Mouse (Mus musculus): ENCODE measurements around the gene Hs2st1. TPM values are rescaled to one million over a fixed set of nuclear protein-coding genes. Genes with fewer than 3 reads are reported as not detected.

Gene Hs2st1
- polyA plus RNA-seq, 1 experiment from 2014 or later, result 6.1 TPM

GRCm38 (mm10) chr3:144462679-144463078 lies 107.3 kb downstream of the Hs2st1 start:
- H3K9ac ChIP-seq, result no peak overlapping the region
- H3K36me3 ChIP-seq, result no peaks in the 10 kb centered on the region
- ATAC-seq (replicated peaks; ENCODE audit: insufficient number of reproducible peaks, insufficient read depth, low FRiP score, low read depth), result no peak
- H3K4me2 ChIP-seq, result no peak overlapping the region
- H3K4me3 ChIP-seq, result no peak overlapping the region
- H3K4me1 ChIP-seq (replicated peaks), result peaks cover 18% of the 10 kb centered on the region
- WGBS, result 41% methylated on average over 10 of the region's 10 CpGs
- H3K27me3 ChIP-seq, result no peaks in the 10 kb centered on the region
- H3K27ac ChIP-seq, result no peak overlapping the region
- no peaks in the 10 kb centered on the region for H3K9me3 ChIP-seq (replicated peaks)

GRCm38 (mm10) chr3:144460183-144460788 lies 109.7 kb downstream of the Hs2st1 start:
- no peaks in the 10 kb centered on the region for H3K9me3 ChIP-seq (replicated peaks)
- H3K4me1 ChIP-seq (replicated peaks), result peaks cover 18% of the 10 kb centered on the region
- H3K36me3 ChIP-seq, result no peaks in the 10 kb centered on the region
- H3K4me3 ChIP-seq, result no peak overlapping the region
- H3K27ac ChIP-seq, result no peak overlapping the region
- ATAC-seq (replicated peaks; ENCODE audit: insufficient number of reproducible peaks, insufficient read depth, low FRiP score, low read depth), result no peak
- 30% methylated on average over 5 of the region's 5 CpGs for WGBS
- no peak overlapping the region for H3K4me2 ChIP-seq
- H3K9ac ChIP-seq, result no peak overlapping the region
- H3K27me3 ChIP-seq, result no peaks in the 10 kb centered on the region

- WGBS, result 73% methylated on average over 8 of the region's 8 CpGs
- Histone ChIP-seq H3K9ac (no peak overlapping the region), H3K27me3 (no peaks in the 10 kb centered on the region), H3K4me1 (replicated peaks) (peaks cover 18% of the 10 kb centered on the region), H3K27ac (no peak overlapping the region), H3K9me3 (replicated peaks) (no peaks in the 10 kb centered on the region), H3K4me2 (no peak overlapping the region), H3K4me3 (no peak overlapping the region), H3K36me3 (no peaks in the 10 kb centered on the region)
- no peak for ATAC-seq (replicated peaks; ENCODE audit: insufficient number of reproducible peaks, insufficient read depth, low FRiP score, low read depth)
Observed at GRCm38 (mm10) chr3:144459285-144459697, 110.7 kb downstream of the Hs2st1 start.

- Histone ChIP-seq H3K9me3 (replicated peaks) (no peaks in the 10 kb centered on the region), H3K36me3 (no peaks in the 10 kb centered on the region), H3K4me1 (replicated peaks) (no peaks in the 10 kb centered on the region), H3K4me3 (no peak overlapping the region), H3K27ac (no peak overlapping the region), H3K9ac (no peak overlapping the region), H3K27me3 (no peaks in the 10 kb centered on the region), H3K4me2 (no peak overlapping the region)
- 47% methylated on average over 19 of the region's 19 CpGs for WGBS
- ATAC-seq (replicated peaks; ENCODE audit: insufficient number of reproducible peaks, insufficient read depth, low FRiP score, low read depth), result peak; percentile 66; the same call in 1 of the 2 replicates
Observed at GRCm38 (mm10) chr3:144453701-144454430, 116.1 kb downstream of the Hs2st1 start.

- WGBS, result 87% methylated on average over 6 of the region's 6 CpGs
- ATAC-seq (replicated peaks; ENCODE audit: insufficient number of reproducible peaks, insufficient read depth, low FRiP score, low read depth), result no peak
- H3K4me3 ChIP-seq, result no peak overlapping the region
- peaks cover 7% of the 10 kb centered on the region; the same call in 1 of the 2 replicates for H3K36me3 ChIP-seq
- no peak overlapping the region for H3K9ac ChIP-seq
- H3K27ac ChIP-seq, result no peak overlapping the region
- H3K27me3 ChIP-seq, result no peaks in the 10 kb centered on the region
- 0 out of 2 replicates have a peak, but pooled peaks cover 6% of the 10 kb centered on the region for H3K4me1 ChIP-seq (replicated peaks)
- H3K4me2 ChIP-seq, result no peak overlapping the region
- H3K9me3 ChIP-seq (replicated peaks), result no peaks in the 10 kb centered on the region
Observed at GRCm38 (mm10) chr3:144448977-144449376, 121.0 kb downstream of the Hs2st1 start.

GRCm38 (mm10) chr3:144447917-144448316 lies 122.1 kb downstream of the Hs2st1 start:
- H3K9me3 ChIP-seq (replicated peaks), result no peaks in the 10 kb centered on the region
- H3K9ac ChIP-seq, result no peak overlapping the region
- H3K27me3 ChIP-seq, result no peaks in the 10 kb centered on the region
- H3K27ac ChIP-seq, result no peak overlapping the region
- WGBS, result 86% methylated on average over 9 of the region's 9 CpGs
- peaks cover 7% of the 10 kb centered on the region; the same call in 1 of the 2 replicates for H3K36me3 ChIP-seq
- no peak overlapping the region for H3K4me3 ChIP-seq
- 0 out of 2 replicates have a peak, but pooled peaks cover 6% of the 10 kb centered on the region for H3K4me1 ChIP-seq (replicated peaks)
- no peak overlapping the region for H3K4me2 ChIP-seq
- no peak for ATAC-seq (replicated peaks; ENCODE audit: insufficient number of reproducible peaks, insufficient read depth, low FRiP score, low read depth)

- WGBS, result 91% methylated on average over 14 of the region's 14 CpGs
- Histone ChIP-seq H3K9ac (no peak overlapping the region), H3K27me3 (no peaks in the 10 kb centered on the region), H3K4me3 (no peak overlapping the region), H3K4me1 (replicated peaks) (0 out of 2 replicates have a peak, but pooled peaks cover 6% of the 10 kb centered on the region), H3K27ac (no peak overlapping the region), H3K4me2 (no peak overlapping the region), H3K9me3 (replicated peaks) (no peaks in the 10 kb centered on the region), H3K36me3 (peaks cover 7% of the 10 kb centered on the region; the same call in 1 of the 2 replicates)
- no peak for ATAC-seq (replicated peaks; ENCODE audit: insufficient number of reproducible peaks, insufficient read depth, low FRiP score, low read depth)
Observed at GRCm38 (mm10) chr3:144446081-144446634, 123.8 kb downstream of the Hs2st1 start.

- H3K9ac ChIP-seq, result no peak overlapping the region
- WGBS, result 88% methylated on average over 14 of the region's 14 CpGs
Observed at GRCm38 (mm10) chr3:144437871-144438398, 132.0 kb downstream of the Hs2st1 start.

GRCm38 (mm10) chr3:144436076-144436475 lies 133.9 kb downstream of the Hs2st1 start:
- H3K36me3 ChIP-seq, result peaks cover 8% of the 10 kb centered on the region; the same call in 1 of the 2 replicates
- no peaks in the 10 kb centered on the region for H3K27me3 ChIP-seq
- no peak overlapping the region for H3K4me3 ChIP-seq
- no peaks in the 10 kb centered on the region for H3K9me3 ChIP-seq (replicated peaks)
- 84% methylated on average over 3 of the region's 3 CpGs for WGBS
- no peak overlapping the region for H3K4me2 ChIP-seq
- H3K9ac ChIP-seq, result no peak overlapping the region
- no peak for ATAC-seq (replicated peaks; ENCODE audit: insufficient number of reproducible peaks, insufficient read depth, low FRiP score, low read depth)
- no peak overlapping the region for H3K27ac ChIP-seq
- no peaks in the 10 kb centered on the region for H3K4me1 ChIP-seq (replicated peaks)

More at GRCm38 (mm10) chr3:144437871-144438398, 132.0 kb downstream of the Hs2st1 start:
- no peak overlapping the region for H3K27ac ChIP-seq
- no peak overlapping the region for H3K4me2 ChIP-seq
- ATAC-seq (replicated peaks; ENCODE audit: insufficient number of reproducible peaks, insufficient read depth, low FRiP score, low read depth), result 0 out of 2 replicates have a peak, but pooled peaks have one; percentile 22
- H3K4me1 ChIP-seq (replicated peaks), result no peaks in the 10 kb centered on the region
- H3K27me3 ChIP-seq, result no peaks in the 10 kb centered on the region
- no peaks in the 10 kb centered on the region for H3K9me3 ChIP-seq (replicated peaks)
- H3K36me3 ChIP-seq, result peaks cover 8% of the 10 kb centered on the region; the same call in 1 of the 2 replicates
- H3K4me3 ChIP-seq, result no peak overlapping the region

- Histone ChIP-seq H3K27me3 (no peaks in the 10 kb centered on the region), H3K4me2 (no peak overlapping the region), H3K4me1 (replicated peaks) (no peaks in the 10 kb centered on the region), H3K4me3 (no peak overlapping the region), H3K9ac (no peak overlapping the region), H3K27ac (no peak overlapping the region), H3K36me3 (peaks cover 8% of the 10 kb centered on the region; the same call in 1 of the 2 replicates), H3K9me3 (replicated peaks) (no peaks in the 10 kb centered on the region)
- no peak for ATAC-seq (replicated peaks; ENCODE audit: insufficient number of reproducible peaks, insufficient read depth, low FRiP score, low read depth)
- 88% methylated on average over 16 of the region's 16 CpGs for WGBS
Observed at GRCm38 (mm10) chr3:144435281-144435680, 134.7 kb downstream of the Hs2st1 start.

- peaks cover 8% of the 10 kb centered on the region; the same call in 1 of the 2 replicates for H3K36me3 ChIP-seq
Observed at GRCm38 (mm10) chr3:144434276-144434675, 135.7 kb downstream of the Hs2st1 start.

More at GRCm38 (mm10) chr3:144434276-144434675, 135.7 kb downstream of the Hs2st1 start:
- no peak overlapping the region for H3K4me2 ChIP-seq
- ATAC-seq (replicated peaks; ENCODE audit: insufficient number of reproducible peaks, insufficient read depth, low FRiP score, low read depth), result no peak
- H3K27me3 ChIP-seq, result no peaks in the 10 kb centered on the region
- no peaks in the 10 kb centered on the region for H3K4me1 ChIP-seq (replicated peaks)
- WGBS, result 88% methylated on average over 17 of the region's 17 CpGs
- H3K9ac ChIP-seq, result no peak overlapping the region
- no peak overlapping the region for H3K27ac ChIP-seq
- H3K4me3 ChIP-seq, result no peak overlapping the region
- H3K9me3 ChIP-seq (replicated peaks), result no peaks in the 10 kb centered on the region
